Mouse (Mus musculus): Measurements from ENCODE around the gene Myh13.

GRCm38 (mm10) chr11:67344556-67344955 is 23.1 kb downstream of the Myh13 start:
- TF ChIP-seq CTCF (conservative IDR thresholded peaks at IDR 0.05; ENCODE audit: insufficient read depth, insufficient read length, low read depth, low read length) (no peak), POLR2A (IDR thresholded peaks at IDR 0.05; ENCODE audit: low read depth, low read length) (no peak)

Data from kidney, adult 2 months (tissue).